Mouse (Mus musculus): Measurements from ENCODE around the gene Rnf10.

DNA sequence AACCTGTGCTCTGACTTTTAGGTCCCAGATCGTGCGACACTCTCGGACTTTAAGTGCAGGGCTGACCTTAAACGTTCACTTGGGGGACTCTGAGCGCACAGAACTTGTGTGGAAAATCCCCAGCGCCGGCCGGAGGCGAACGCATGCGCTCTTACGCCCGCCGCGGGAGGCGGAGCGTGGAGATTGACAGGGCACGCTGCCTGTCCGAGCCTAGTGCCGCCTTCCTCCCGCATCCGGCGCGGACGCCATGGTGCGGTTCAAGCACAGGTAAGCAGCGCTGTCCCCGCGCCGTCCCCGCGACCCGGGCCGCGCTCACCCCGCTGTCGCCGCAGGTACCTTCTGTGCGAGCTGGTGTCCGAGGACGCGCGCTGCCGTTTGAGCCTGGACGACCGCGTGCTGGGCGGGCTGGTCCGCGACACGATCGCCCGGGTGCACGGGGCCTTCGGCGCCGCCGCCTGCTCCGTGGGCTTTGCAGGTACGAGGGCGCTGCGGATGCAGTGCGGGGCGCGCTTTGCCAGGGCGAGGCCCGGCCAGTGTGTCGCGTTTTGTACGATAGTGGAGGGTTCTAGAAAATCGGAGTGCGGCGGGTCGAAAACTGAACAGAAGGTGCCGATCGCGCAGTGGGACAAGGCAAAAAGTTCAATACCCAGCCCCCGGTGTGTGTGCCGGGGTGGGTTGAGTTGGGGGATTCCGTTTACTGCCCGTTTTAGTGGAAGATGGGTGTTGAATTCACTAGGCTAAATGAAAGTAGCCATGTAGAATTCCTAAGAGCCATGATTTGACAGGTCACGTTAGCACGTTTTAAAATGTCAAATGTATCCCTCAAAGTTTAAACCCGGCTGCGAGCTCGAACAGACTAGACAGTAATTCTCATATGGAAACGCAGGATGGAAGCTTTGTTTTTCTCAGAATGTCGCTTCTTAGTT, 34.6 kb downstream of the Rnf10 start:
- peak; percentile 90 for TF ChIP-seq POLR2A (IDR thresholded peaks at IDR 0.05; ENCODE audit: insufficient read length, low read depth)
- no peak for TF ChIP-seq CEBPB (IDR thresholded peaks at IDR 0.05; ENCODE audit: insufficient read depth, poor library complexity, severe bottlenecking)
- TF ChIP-seq SRF (IDR thresholded peaks at IDR 0.05; ENCODE audit: control insufficient read depth, insufficient read length, low read depth), result peak; percentile 25
- TF ChIP-seq TCF12 (IDR thresholded peaks at IDR 0.05; ENCODE audit: insufficient read depth, poor library complexity, severe bottlenecking), result no peak
- TF ChIP-seq USF1 (IDR thresholded peaks at IDR 0.05; ENCODE audit: low read depth), result no peak
- TF ChIP-seq POLR2AphosphoS2 (IDR thresholded peaks at IDR 0.05; ENCODE audit: insufficient read length, low read depth), result peak; percentile 97
- TF ChIP-seq MAX (IDR thresholded peaks at IDR 0.05; ENCODE audit: low read depth), result no peak
- no peak for TF ChIP-seq REST (IDR thresholded peaks at IDR 0.05; ENCODE audit: insufficient read depth, insufficient read length)
- no peak for TF ChIP-seq E2F4 (IDR thresholded peaks at IDR 0.05; ENCODE audit: insufficient read depth)

Data from myocyte (in vitro differentiated cells).